Mouse (Mus musculus): ENCODE measurements around the gene Sdsl. TPM values are rescaled to one million over a fixed set of nuclear protein-coding genes. Genes with fewer than 3 reads are reported as not detected.

Gene Sdsl
- polyA plus RNA-seq, 1 experiment from 2014 or later: 6.1 TPM

- Histone ChIP-seq H3K9ac (peak overlapping the region; percentile 95), H3K4me2 (replicated peaks) (peak overlapping the region; percentile 71), H3K4me3 (replicated peaks; ENCODE audit: low read length) (peak overlapping the region; percentile 77), H3K36me3 (replicated peaks; ENCODE audit: control insufficient read depth, insufficient read depth) (peaks cover 1% of the 10 kb centered on the region; the same call in 1 of the 2 replicates), H3K4me1 (replicated peaks; ENCODE audit: control insufficient read depth, insufficient read depth, low read length) (no peaks in the 10 kb centered on the region; the same call in 1 of the 2 replicates), H3K9me3 (ENCODE audit: control insufficient read depth, low read length) (no peaks in the 10 kb centered on the region), H3K27ac (peak overlapping the region; percentile 95), H3K27me3 (ENCODE audit: control insufficient read depth, insufficient read depth, low read length) (peaks cover 86% of the 10 kb centered on the region)
- no peak for ATAC-seq (ENCODE audit: low FRiP score)
- no peak for DNase-seq (ENCODE audit: low spot score)
- WGBS: under 1% methylated on average over 30 of the region's 30 CpGs
These were observed 41.5 kb downstream of the Sdsl start for GRCm38 (mm10) chr5:120431001-120431583.

- peak overlapping the region; percentile 71 for H3K4me2 ChIP-seq (replicated peaks)
- 11% methylated on average over 6 of the region's 6 CpGs for WGBS
- peak overlapping the region; percentile 94 for H3K27ac ChIP-seq
- peak overlapping the region; percentile 95 for H3K9ac ChIP-seq
- no peaks in the 10 kb centered on the region for H3K4me1 ChIP-seq (replicated peaks; ENCODE audit: control insufficient read depth, insufficient read depth, low read length)
- H3K4me3 ChIP-seq (replicated peaks; ENCODE audit: low read length): peak overlapping the region; percentile 77
- H3K9me3 ChIP-seq (ENCODE audit: control insufficient read depth, low read length): no peaks in the 10 kb centered on the region
- DNase-seq (ENCODE audit: low spot score) (no peak), ATAC-seq (ENCODE audit: low FRiP score) (no peak)
- H3K27me3 ChIP-seq (ENCODE audit: control insufficient read depth, insufficient read depth, low read length): peaks cover 79% of the 10 kb centered on the region
- H3K36me3 ChIP-seq (replicated peaks; ENCODE audit: control insufficient read depth, insufficient read depth): no peaks in the 10 kb centered on the region; the same call in 1 of the 2 replicates
These were observed 42.9 kb downstream of the Sdsl start for GRCm38 (mm10) chr5:120429692-120430091.

GRCm38 (mm10) chr5:120428990-120429389 is 43.6 kb downstream of the Sdsl start:
- 0% methylated on average over 5 of the region's 6 CpGs for WGBS
- H3K4me3 ChIP-seq (replicated peaks; ENCODE audit: low read length): peak overlapping the region; percentile 77
- H3K9ac ChIP-seq: peak overlapping the region; percentile 86
- H3K27me3 ChIP-seq (ENCODE audit: control insufficient read depth, insufficient read depth, low read length): peaks cover 78% of the 10 kb centered on the region
- H3K9me3 ChIP-seq (ENCODE audit: control insufficient read depth, low read length): no peaks in the 10 kb centered on the region
- no peak for DNase-seq (ENCODE audit: low spot score)
- H3K4me2 ChIP-seq (replicated peaks): peak overlapping the region; percentile 71
- H3K36me3 ChIP-seq (replicated peaks; ENCODE audit: control insufficient read depth, insufficient read depth): no peaks in the 10 kb centered on the region
- H3K27ac ChIP-seq: peak overlapping the region; percentile 94
- H3K4me1 ChIP-seq (replicated peaks; ENCODE audit: control insufficient read depth, insufficient read depth, low read length): no peaks in the 10 kb centered on the region
- no peak for ATAC-seq (ENCODE audit: low FRiP score)

- Histone ChIP-seq H3K9ac (peak overlapping the region; percentile 86), H3K4me3 (replicated peaks; ENCODE audit: low read length) (peak overlapping the region; percentile 35), H3K9me3 (ENCODE audit: control insufficient read depth, low read length) (no peaks in the 10 kb centered on the region), H3K36me3 (replicated peaks; ENCODE audit: control insufficient read depth, insufficient read depth) (no peaks in the 10 kb centered on the region), H3K27ac (peak overlapping the region; percentile 94), H3K27me3 (ENCODE audit: control insufficient read depth, insufficient read depth, low read length) (peaks cover 77% of the 10 kb centered on the region), H3K4me1 (replicated peaks; ENCODE audit: control insufficient read depth, insufficient read depth, low read length) (no peaks in the 10 kb centered on the region), H3K4me2 (replicated peaks) (peak overlapping the region; percentile 71)
- ATAC-seq (ENCODE audit: low FRiP score): no peak
- 1% methylated on average over 21 of the region's 21 CpGs for WGBS
- DNase-seq (ENCODE audit: low spot score): no peak
These were observed 44.3 kb downstream of the Sdsl start for GRCm38 (mm10) chr5:120428189-120428838.

GRCm38 (mm10) chr5:120427451-120427938 is 45.1 kb downstream of the Sdsl start:
- H3K4me3 ChIP-seq (replicated peaks; ENCODE audit: low read length): peak overlapping the region; percentile 35
- H3K4me1 ChIP-seq (replicated peaks; ENCODE audit: control insufficient read depth, insufficient read depth, low read length): no peaks in the 10 kb centered on the region
- H3K9me3 ChIP-seq (ENCODE audit: control insufficient read depth, low read length): no peaks in the 10 kb centered on the region
- DNase-seq (ENCODE audit: low spot score): no peak
- no peaks in the 10 kb centered on the region for H3K36me3 ChIP-seq (replicated peaks; ENCODE audit: control insufficient read depth, insufficient read depth)
- under 1% methylated on average over 33 of the region's 33 CpGs for WGBS
- H3K9ac ChIP-seq: peak overlapping the region; percentile 86
- H3K27me3 ChIP-seq (ENCODE audit: control insufficient read depth, insufficient read depth, low read length): peaks cover 81% of the 10 kb centered on the region
- H3K27ac ChIP-seq: peak overlapping the region; percentile 94
- no peak for ATAC-seq (ENCODE audit: low FRiP score)
- peak overlapping the region; percentile 71 for H3K4me2 ChIP-seq (replicated peaks)

- Histone ChIP-seq H3K4me2 (replicated peaks) (peak overlapping the region; percentile 71), H3K9me3 (ENCODE audit: control insufficient read depth, low read length) (no peaks in the 10 kb centered on the region), H3K4me1 (replicated peaks; ENCODE audit: control insufficient read depth, insufficient read depth, low read length) (0 out of 2 replicates have a peak, but pooled peaks cover 3% of the 10 kb centered on the region), H3K27ac (peak overlapping the region; percentile 94), H3K4me3 (replicated peaks; ENCODE audit: low read length) (peak overlapping the region; percentile 35), H3K27me3 (ENCODE audit: control insufficient read depth, insufficient read depth, low read length) (peaks cover 79% of the 10 kb centered on the region), H3K9ac (peak overlapping the region; percentile 86), H3K36me3 (replicated peaks; ENCODE audit: control insufficient read depth, insufficient read depth) (no peaks in the 10 kb centered on the region)
- ATAC-seq (ENCODE audit: low FRiP score) (no peak), DNase-seq (ENCODE audit: low spot score) (no peak)
- 4% methylated on average over 10 of the region's 10 CpGs for WGBS
These were observed 46.0 kb downstream of the Sdsl start for GRCm38 (mm10) chr5:120426572-120426971.

- peak overlapping the region; percentile 72 for H3K9ac ChIP-seq
- H3K9me3 ChIP-seq (ENCODE audit: control insufficient read depth, low read length): no peaks in the 10 kb centered on the region
- peak; percentile 43; the same call in 1 of the 2 replicates for ATAC-seq (ENCODE audit: low FRiP score)
- H3K27me3 ChIP-seq (ENCODE audit: control insufficient read depth, insufficient read depth, low read length): peaks cover 79% of the 10 kb centered on the region
- peak overlapping the region; percentile 40 for H3K4me3 ChIP-seq (replicated peaks; ENCODE audit: low read length)
- DNase-seq (ENCODE audit: low spot score): no peak
- WGBS: 1% methylated on average over 17 of the region's 20 CpGs
- H3K4me2 ChIP-seq (replicated peaks): peak overlapping the region; percentile 71
- H3K4me1 ChIP-seq (replicated peaks; ENCODE audit: control insufficient read depth, insufficient read depth, low read length): 0 out of 2 replicates have a peak, but pooled peaks cover 10% of the 10 kb centered on the region
- H3K36me3 ChIP-seq (replicated peaks; ENCODE audit: control insufficient read depth, insufficient read depth): no peaks in the 10 kb centered on the region
- peak overlapping the region; percentile 94 for H3K27ac ChIP-seq
These were observed 46.9 kb downstream of the Sdsl start for GRCm38 (mm10) chr5:120425711-120426110.

GRCm38 (mm10) chr5:120424657-120425056 is 48.0 kb downstream of the Sdsl start:
- Histone ChIP-seq H3K27ac (peak overlapping the region; percentile 94), H3K4me3 (replicated peaks; ENCODE audit: low read length) (peak overlapping the region; percentile 40), H3K9me3 (ENCODE audit: control insufficient read depth, low read length) (no peaks in the 10 kb centered on the region), H3K4me1 (replicated peaks; ENCODE audit: control insufficient read depth, insufficient read depth, low read length) (0 out of 2 replicates have a peak, but pooled peaks cover 10% of the 10 kb centered on the region), H3K4me2 (replicated peaks) (peak overlapping the region; percentile 71), H3K27me3 (ENCODE audit: control insufficient read depth, insufficient read depth, low read length) (peaks cover 70% of the 10 kb centered on the region), H3K9ac (peak overlapping the region; percentile 72), H3K36me3 (replicated peaks; ENCODE audit: control insufficient read depth, insufficient read depth) (no peaks in the 10 kb centered on the region)
- DNase-seq (ENCODE audit: low spot score) (no peak), ATAC-seq (ENCODE audit: low FRiP score) (no peak)
- 1% methylated on average over 11 of the region's 11 CpGs for WGBS

GRCm38 (mm10) chr5:120424039-120424438 is 48.6 kb downstream of the Sdsl start:
- H3K27ac ChIP-seq: peak overlapping the region; percentile 94
- DNase-seq (ENCODE audit: low spot score) (peak; percentile 79), ATAC-seq (ENCODE audit: low FRiP score) (no peak)
- 0 out of 2 replicates have a peak, but pooled peaks cover 5% of the 10 kb centered on the region for H3K36me3 ChIP-seq (replicated peaks; ENCODE audit: control insufficient read depth, insufficient read depth)
- H3K9ac ChIP-seq: peak overlapping the region; percentile 72
- peaks cover 67% of the 10 kb centered on the region for H3K27me3 ChIP-seq (ENCODE audit: control insufficient read depth, insufficient read depth, low read length)
- H3K9me3 ChIP-seq (ENCODE audit: control insufficient read depth, low read length): no peaks in the 10 kb centered on the region
- 0 out of 2 replicates have a peak, but pooled peaks cover 10% of the 10 kb centered on the region for H3K4me1 ChIP-seq (replicated peaks; ENCODE audit: control insufficient read depth, insufficient read depth, low read length)
- H3K4me3 ChIP-seq (replicated peaks; ENCODE audit: low read length): peak overlapping the region; percentile 40
- under 1% methylated on average over 19 of the region's 19 CpGs for WGBS
- H3K4me2 ChIP-seq (replicated peaks): peak overlapping the region; percentile 71

Data from hindbrain, embryonic 14.5 days (tissue).